Mouse (Mus musculus): Measurements from ENCODE around the gene Tasp1.

DNA sequence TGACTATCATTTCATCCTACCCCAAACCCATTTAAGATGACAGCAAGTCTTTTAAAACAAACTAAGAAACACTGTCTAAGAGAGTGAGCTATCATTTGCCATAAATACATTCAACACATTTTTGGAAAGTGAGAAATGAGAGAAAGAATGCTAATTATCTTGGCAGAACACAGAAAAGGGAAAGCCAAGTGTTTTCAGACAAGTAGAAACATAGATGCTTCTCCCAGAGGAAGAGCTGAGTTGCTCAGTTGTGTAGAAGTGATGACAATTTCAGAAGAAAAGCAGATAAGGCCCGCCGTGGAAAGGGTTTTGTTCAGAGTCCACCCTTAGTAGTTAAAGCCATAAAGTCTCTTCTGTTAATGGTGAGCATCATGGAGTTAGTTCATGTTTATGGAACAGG, 281.7 kb downstream of the Tasp1 start:
- TF ChIP-seq CTCF (IDR thresholded peaks at IDR 0.05; ENCODE audit: extremely low read depth, insufficient read depth, low read length) (no peak), POLR2A (IDR thresholded peaks at IDR 0.05; ENCODE audit: extremely low read depth, insufficient read depth, low read length) (no peak)
